ENCODE assay signal across 8 mouse cellular contexts in genomic region chr19:6401131-6401815, GRCm38 (mm10). TPM values are rescaled to one million over a fixed set of nuclear protein-coding genes. Genes with fewer than 3 reads are reported as not detected.
DNase-seq lines count a peak whose midpoint lies in the region; ATAC-seq lines count a peak whose summit lies in the region.

No protein-coding gene starts in this region.

- peak overlapping the region; percentile 45 for H3K4me3 ChIP-seq in limb, embryonic 10.5 days
- H3K4me3 ChIP-seq in midbrain, embryonic 10.5 days: peak overlapping the region; percentile 66

- H3K36me3 ChIP-seq in limb, embryonic 10.5 days: no peaks in the 10 kb centered on the region
- no peaks in the 10 kb centered on the region for H3K36me3 ChIP-seq in midbrain, embryonic 10.5 days

- no peaks in the 10 kb centered on the region for H3K9me3 ChIP-seq in limb, embryonic 10.5 days (replicated peaks)
- no peaks in the 10 kb centered on the region for H3K9me3 ChIP-seq in midbrain, embryonic 10.5 days (replicated peaks)

- peaks cover 86% of the 10 kb centered on the region for H3K27me3 ChIP-seq in limb, embryonic 10.5 days (ENCODE audit: low read depth, poor library complexity, severe bottlenecking)
- H3K27me3 ChIP-seq in midbrain, embryonic 10.5 days (ENCODE audit: low read depth, poor library complexity, severe bottlenecking): peaks cover 76% of the 10 kb centered on the region

- WGBS in limb, embryonic 10.5 days: under 1% methylated on average over 32 of the region's 32 CpGs
- under 1% methylated on average over 32 of the region's 32 CpGs for WGBS in midbrain, embryonic 10.5 days

- H3K27ac ChIP-seq in limb, embryonic 10.5 days: 0 out of 2 replicates have a peak overlapping the region, but pooled peaks have one; percentile 20
- H3K27ac ChIP-seq in midbrain, embryonic 10.5 days (replicated peaks): peak overlapping the region; percentile 59

- ATAC-seq in cerebellum, adult (ENCODE audit: insufficient number of reproducible peaks, low FRiP score, low TSS enrichment): no peak

- peaks cover 58% of the 10 kb centered on the region for H3K4me1 ChIP-seq in limb, embryonic 10.5 days
- H3K4me1 ChIP-seq in midbrain, embryonic 10.5 days: peaks cover 68% of the 10 kb centered on the region

- peak; percentile 76 for DNase-seq in cerebellum, adult 11-12 months
- DNase-seq in cerebellum, adult 9-10 months: peak; percentile 71
- DNase-seq in forelimb bud, embryonic 11.5 days (ENCODE audit: low read depth, low spot score): peak; percentile 53
- DNase-seq in heart, postnatal 4 days: peak; percentile 89
- DNase-seq in limb, embryonic 10.5 days (ENCODE audit: low spot score): peak; percentile 82
- DNase-seq in midbrain, embryonic 10.5 days (ENCODE audit: low spot score): peak; percentile 78
- DNase-seq in spleen, adult 18-20 months: peak; percentile 76 to 91

RNA-seq across cellular contexts. Expression of gene Rasgrp2, which starts 2.1 kb away (rescaled TPM):
- 10 to 100 TPM; 42.6 to 45.1 TPM for total RNA-seq in heart, postnatal 4 days (2021)
- 14.6 and 16.7 TPM in 2 replicates for polyA plus RNA-seq in limb, embryonic 10.5 days (2016; fragmentation: Nextera tagmentation; extraction: Ambion mirVana)
- 13.5 and 16.3 TPM in 2 replicates for polyA plus RNA-seq in midbrain, embryonic 10.5 days (2016; fragmentation: Nextera tagmentation; extraction: Ambion mirVana)

RNA-seq across cellular contexts. Expression of gene Pygm, which starts 17.1 kb away (rescaled TPM):
- 100 to 1,000 TPM; 455 to 466 TPM for total RNA-seq in heart, postnatal 4 days (2021)
- 2.5 and 3.0 TPM in 2 replicates for polyA plus RNA-seq in limb, embryonic 10.5 days (2016; fragmentation: Nextera tagmentation; extraction: Ambion mirVana)
- polyA plus RNA-seq in midbrain, embryonic 10.5 days (2016; fragmentation: Nextera tagmentation; extraction: Ambion mirVana): 2.1 and 2.7 TPM in 2 replicates

RNA-seq across cellular contexts. Expression of gene Nrxn2, which starts 17.3 kb away (rescaled TPM):
- 1 to 10 TPM; 3.5 to 3.7 TPM for total RNA-seq in heart, postnatal 4 days (2021)
- 0.78 and 1.5 TPM in 2 replicates for polyA plus RNA-seq in limb, embryonic 10.5 days (2016; fragmentation: Nextera tagmentation; extraction: Ambion mirVana)
- 5.1 and 7.2 TPM in 2 replicates for polyA plus RNA-seq in midbrain, embryonic 10.5 days (2016; fragmentation: Nextera tagmentation; extraction: Ambion mirVana)

RNA-seq across cellular contexts. Expression of gene Sf1, which starts 37.8 kb away (rescaled TPM):
- total RNA-seq in heart, postnatal 4 days (2021): 100 to 1,000 TPM; 181 to 188 TPM
- polyA plus RNA-seq in limb, embryonic 10.5 days (2016; fragmentation: Nextera tagmentation; extraction: Ambion mirVana): 193 and 206 TPM in 2 replicates
- polyA plus RNA-seq in midbrain, embryonic 10.5 days (2016; fragmentation: Nextera tagmentation; extraction: Ambion mirVana): 189 and 194 TPM in 2 replicates
